Mouse (Mus musculus): ENCODE data around the gene Mbnl3. TPM values are rescaled to one million over a fixed set of nuclear protein-coding genes. Genes with fewer than 3 reads are reported as not detected.

Mbnl3 gene
- 17.8 and 19.1 TPM in 2 replicates for polyA plus RNA-seq (2014; fragmentation: Nextera tagmentation; extraction: Ambion mirVana)

DNA sequence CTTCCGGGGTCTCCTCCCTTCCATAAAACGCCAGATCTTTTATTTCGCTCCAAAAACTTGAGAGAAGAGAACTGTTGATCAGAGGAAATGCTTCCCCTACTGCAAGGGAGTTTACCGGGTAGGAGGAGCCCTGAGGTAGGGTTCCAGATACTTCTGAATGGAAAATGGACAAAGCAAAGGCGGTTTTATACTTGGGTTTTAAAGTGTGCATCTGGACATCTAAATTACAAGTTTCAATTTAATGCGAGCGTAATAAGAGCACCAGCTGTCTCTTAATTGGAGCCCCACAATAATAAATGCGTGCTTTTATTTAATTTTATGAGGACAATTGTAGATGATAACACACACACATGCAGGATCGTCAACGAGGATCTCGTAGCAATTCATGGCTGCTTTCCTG lies at the start of gene Mbnl3:
Gene Mbnl3 (minus strand): TSS at position 101 of the 400 bp plus-strand sequence.
- ATAC-seq (ENCODE audit: insufficient read depth) (no peak), DNase-seq (no peak)
- peak within 1 kb of the TSS; percentile 60 for H3K9ac ChIP-seq
- no peaks in the 10 kb centered on the region for H3K27me3 ChIP-seq (ENCODE audit: insufficient read depth, low read length)
- H3K4me1 ChIP-seq (ENCODE audit: insufficient read depth), result no peaks in the 10 kb centered on the region
- no peak for TF ChIP-seq CTCF (IDR thresholded peaks at IDR 0.05; ENCODE audit: low read depth)
- no peaks in the 10 kb centered on the region for H3K9me3 ChIP-seq (ENCODE audit: low read depth, low read length)
- peak within 1 kb of the TSS; percentile 52 for H3K4me3 ChIP-seq (ENCODE audit: low read depth, low read length)
- peak within 1 kb of the TSS; percentile 69 for H3K4me2 ChIP-seq
- peak within 1 kb of the TSS; percentile 83 for H3K27ac ChIP-seq (ENCODE audit: low read depth)
- WGBS, result 36% methylated on average over 11 of the region's 11 CpGs
- no peaks in the 10 kb centered on the region for H3K36me3 ChIP-seq (ENCODE audit: insufficient read depth)

GRCm38 (mm10) chrX:51205548-51206324 lies 596 bp downstream of the Mbnl3 start:
- peak overlapping the region; percentile 69 for H3K4me2 ChIP-seq
- H3K4me3 ChIP-seq (ENCODE audit: low read depth, low read length), result peak overlapping the region; percentile 52
- no peaks in the 10 kb centered on the region for H3K9me3 ChIP-seq (ENCODE audit: low read depth, low read length)
- TF ChIP-seq CTCF (IDR thresholded peaks at IDR 0.05; ENCODE audit: low read depth), result peak; percentile 56
- ATAC-seq (ENCODE audit: insufficient read depth) (peak; percentile 80), DNase-seq (peak; percentile 82)
- peak overlapping the region; percentile 60 for H3K9ac ChIP-seq
- H3K27me3 ChIP-seq (ENCODE audit: insufficient read depth, low read length), result no peaks in the 10 kb centered on the region
- H3K27ac ChIP-seq (ENCODE audit: low read depth), result peak overlapping the region; percentile 83
- no peaks in the 10 kb centered on the region for H3K4me1 ChIP-seq (ENCODE audit: insufficient read depth)
- no peaks in the 10 kb centered on the region for H3K36me3 ChIP-seq (ENCODE audit: insufficient read depth)
- WGBS, result 16% methylated on average over 76 of the region's 79 CpGs

DNA sequence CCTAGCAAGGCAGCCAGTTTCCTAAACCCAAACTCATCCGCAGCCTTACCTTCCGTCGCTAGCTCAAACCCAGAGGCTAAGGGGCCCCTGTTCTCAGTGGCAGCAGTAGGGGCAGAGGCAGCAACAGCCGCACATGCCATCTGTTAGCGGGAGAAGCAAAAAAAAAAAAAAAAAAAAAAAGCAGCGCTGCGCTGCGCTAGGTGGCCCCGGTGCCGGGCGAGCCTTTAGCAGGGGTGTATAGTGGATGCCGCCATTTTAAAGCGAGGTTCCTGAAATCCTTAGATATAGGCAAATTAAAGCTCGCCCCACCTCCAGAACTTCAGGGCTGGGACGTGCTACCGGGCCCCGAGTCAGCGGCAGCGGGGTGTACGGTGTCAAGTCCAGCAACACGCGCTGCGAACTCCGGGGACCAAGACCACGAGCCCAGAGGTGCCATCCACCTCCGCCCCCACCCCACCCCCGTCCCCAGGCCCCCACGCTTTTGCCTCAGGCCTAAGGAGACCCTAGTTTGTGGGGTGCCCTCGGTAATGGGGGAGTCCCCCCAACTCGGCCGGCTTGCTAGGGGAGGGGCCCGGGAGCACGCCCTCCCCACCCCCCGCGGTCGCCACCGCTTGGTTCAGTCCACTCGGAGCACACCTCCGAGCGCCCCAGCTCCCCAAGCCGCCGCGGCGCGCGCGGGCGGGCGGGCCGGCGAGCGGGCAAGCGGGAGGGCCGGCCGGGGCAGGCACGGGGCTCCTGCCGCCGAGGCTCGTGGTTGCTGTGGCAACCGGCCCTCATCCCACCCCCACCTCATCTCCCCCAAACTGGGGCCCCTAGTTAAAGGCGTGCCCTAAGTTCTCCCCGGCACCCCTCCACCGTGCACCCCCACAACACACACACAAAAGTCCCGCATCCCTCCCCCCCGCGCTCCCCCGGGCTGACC lies 1.4 kb downstream of the Mbnl3 start:
- ATAC-seq (ENCODE audit: insufficient read depth) (peak; percentile 86), DNase-seq (peak; percentile 64)
- TF ChIP-seq CTCF (IDR thresholded peaks at IDR 0.05; ENCODE audit: low read depth), result no peak
- 13% methylated on average over 51 of the region's 67 CpGs for WGBS
- H3K9ac ChIP-seq, result peak overlapping the region; percentile 60
- no peaks in the 10 kb centered on the region for H3K4me1 ChIP-seq (ENCODE audit: insufficient read depth)
- peak overlapping the region; percentile 69 for H3K4me2 ChIP-seq
- H3K4me3 ChIP-seq (ENCODE audit: low read depth, low read length), result peak overlapping the region; percentile 52
- no peaks in the 10 kb centered on the region for H3K36me3 ChIP-seq (ENCODE audit: insufficient read depth)
- no peaks in the 10 kb centered on the region for H3K9me3 ChIP-seq (ENCODE audit: low read depth, low read length)
- no peaks in the 10 kb centered on the region for H3K27me3 ChIP-seq (ENCODE audit: insufficient read depth, low read length)
- peak overlapping the region; percentile 83 for H3K27ac ChIP-seq (ENCODE audit: low read depth)

- Histone ChIP-seq H3K27me3 (ENCODE audit: insufficient read depth, low read length) (no peaks in the 10 kb centered on the region), H3K4me2 (no peak overlapping the region), H3K9me3 (ENCODE audit: low read depth, low read length) (no peaks in the 10 kb centered on the region), H3K4me1 (ENCODE audit: insufficient read depth) (no peaks in the 10 kb centered on the region), H3K4me3 (ENCODE audit: low read depth, low read length) (no peak overlapping the region), H3K36me3 (ENCODE audit: insufficient read depth) (no peaks in the 10 kb centered on the region), H3K9ac (no peak overlapping the region), H3K27ac (ENCODE audit: low read depth) (no peak overlapping the region)
- TF ChIP-seq CTCF (IDR thresholded peaks at IDR 0.05; ENCODE audit: low read depth), result no peak
- DNase-seq (no peak), ATAC-seq (ENCODE audit: insufficient read depth) (no peak)
These were observed 9.3 kb downstream of the Mbnl3 start for GRCm38 (mm10) chrX:51197012-51197411.

- H3K4me1 ChIP-seq (ENCODE audit: insufficient read depth), result no peaks in the 10 kb centered on the region
- ATAC-seq (ENCODE audit: insufficient read depth) (no peak), DNase-seq (no peak)
- no peaks in the 10 kb centered on the region for H3K36me3 ChIP-seq (ENCODE audit: insufficient read depth)
- no peak overlapping the region for H3K4me2 ChIP-seq
- WGBS, result 21% methylated on average over 2 of the region's 2 CpGs
- no peak for TF ChIP-seq CTCF (IDR thresholded peaks at IDR 0.05; ENCODE audit: low read depth)
- no peaks in the 10 kb centered on the region for H3K9me3 ChIP-seq (ENCODE audit: low read depth, low read length)
- no peak overlapping the region for H3K9ac ChIP-seq
- H3K4me3 ChIP-seq (ENCODE audit: low read depth, low read length), result no peak overlapping the region
- no peaks in the 10 kb centered on the region for H3K27me3 ChIP-seq (ENCODE audit: insufficient read depth, low read length)
- H3K27ac ChIP-seq (ENCODE audit: low read depth), result no peak overlapping the region
These were observed 34.4 kb downstream of the Mbnl3 start for GRCm38 (mm10) chrX:51171914-51172313.

DNA sequence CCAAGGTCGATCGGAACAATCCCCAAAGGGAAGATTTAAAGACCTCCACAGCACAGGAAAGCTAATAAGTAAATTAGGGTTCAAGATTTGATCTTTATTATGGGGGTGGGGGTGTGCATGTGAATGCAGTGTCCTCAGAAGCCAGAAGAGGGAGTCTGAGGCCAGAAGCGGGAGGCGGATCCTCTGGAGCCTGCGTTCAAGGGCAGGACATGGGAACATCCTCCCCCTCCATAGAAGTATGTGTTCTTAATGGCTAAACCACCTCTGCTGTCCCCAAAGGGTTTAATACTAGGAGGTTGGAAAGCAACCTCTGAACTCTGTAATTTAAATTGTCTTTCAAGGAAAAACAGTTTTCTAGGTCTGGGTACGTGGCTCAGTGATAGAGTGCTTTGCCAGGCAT lies 34.9 kb downstream of the Mbnl3 start:
- H3K4me1 ChIP-seq (ENCODE audit: insufficient read depth), result no peaks in the 10 kb centered on the region
- TF ChIP-seq CTCF (IDR thresholded peaks at IDR 0.05; ENCODE audit: low read depth), result peak; percentile 45
- WGBS, result 60% methylated on average over 6 of the region's 6 CpGs
- no peak overlapping the region for H3K9ac ChIP-seq
- no peaks in the 10 kb centered on the region for H3K9me3 ChIP-seq (ENCODE audit: low read depth, low read length)
- no peak overlapping the region for H3K4me2 ChIP-seq
- no peaks in the 10 kb centered on the region for H3K27me3 ChIP-seq (ENCODE audit: insufficient read depth, low read length)
- H3K27ac ChIP-seq (ENCODE audit: low read depth), result no peak overlapping the region
- no peak overlapping the region for H3K4me3 ChIP-seq (ENCODE audit: low read depth, low read length)
- DNase-seq, result peak; percentile 24
- no peak for ATAC-seq (ENCODE audit: insufficient read depth)
- no peaks in the 10 kb centered on the region for H3K36me3 ChIP-seq (ENCODE audit: insufficient read depth)

DNA sequence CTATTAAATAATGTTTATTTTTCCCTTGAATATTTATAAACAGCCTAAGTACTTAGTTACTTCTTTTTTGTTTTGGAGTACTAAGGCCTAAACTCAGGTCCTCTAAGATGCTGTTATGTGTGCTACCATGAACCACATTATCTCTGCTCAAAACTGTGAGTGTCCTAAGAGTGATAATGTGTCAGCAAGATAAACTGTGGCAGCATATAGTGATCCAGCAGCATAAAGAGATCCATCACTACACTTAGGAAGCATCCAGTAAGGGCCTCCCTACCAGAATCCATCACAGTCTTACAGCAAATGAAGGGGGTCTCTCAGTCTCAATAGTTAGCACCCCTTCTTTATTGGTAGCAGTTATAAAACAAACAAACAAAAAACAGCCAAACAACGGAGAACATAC lies 35.9 kb downstream of the Mbnl3 start:
- Histone ChIP-seq H3K9me3 (ENCODE audit: low read depth, low read length) (no peaks in the 10 kb centered on the region), H3K4me2 (no peak overlapping the region), H3K27ac (ENCODE audit: low read depth) (no peak overlapping the region), H3K36me3 (ENCODE audit: insufficient read depth) (no peaks in the 10 kb centered on the region), H3K4me3 (ENCODE audit: low read depth, low read length) (no peak overlapping the region), H3K27me3 (ENCODE audit: insufficient read depth, low read length) (no peaks in the 10 kb centered on the region), H3K9ac (no peak overlapping the region), H3K4me1 (ENCODE audit: insufficient read depth) (no peaks in the 10 kb centered on the region)
- peak; percentile 4 for DNase-seq
- no peak for TF ChIP-seq CTCF (IDR thresholded peaks at IDR 0.05; ENCODE audit: low read depth)
- 63% methylated on average over 1 of the region's 1 CpGs for WGBS
- ATAC-seq (ENCODE audit: insufficient read depth), result no peak

All from lung, embryonic 14.5 days (tissue).